Mouse (Mus musculus) mouse embryonic stem cell (cell line): ENCODE measurements around the gene Frrs1l.

ENCODE experiments used
- in situ Hi-C, 2 experiments: fragments of 300-500 bp; cut with MboI; formaldehyde crosslinking; loops; 1 replicate in 1 of 2; 3 replicates in 1 of 2; pipeline ENCODE4 v1.14.3; 2019 to 2020; ENCODE audit warnings: low sequenced_read_pairs in 2 of 2, low pct_unique_long_range_greater_than_20kb in 1 of 2, mixed read lengths in 1 of 2; ENCODE audit not compliant: unreplicated experiment in 1 of 2

The Frrs1l gene

GRCm38 (mm10) chr4:56993331-56993730, 3.1 kb upstream of the Frrs1l start:
- in situ Hi-C loops, result no loop called here

- in situ Hi-C loops, result no loop called here
Observed at GRCm38 (mm10) chr4:56991951-56992350, 1.8 kb upstream of the Frrs1l start.

GRCm38 (mm10) chr4:56989431-56990214, 568 bp downstream of the Frrs1l start:
- in situ Hi-C loops, result no loop called here

- in situ Hi-C loops, result no loop called here
Observed at GRCm38 (mm10) chr4:56965586-56966179, 24.5 kb downstream of the Frrs1l start.

GRCm38 (mm10) chr4:56963687-56964086, 26.5 kb downstream of the Frrs1l start:
- in situ Hi-C loops, result no loop called here

GRCm38 (mm10) chr4:56961320-56961925, 28.8 kb downstream of the Frrs1l start:
- in situ Hi-C loops, result no loop called here

GRCm38 (mm10) chr4:56957518-56957917, 32.7 kb downstream of the Frrs1l start:
- in situ Hi-C loops, result no loop called here

- in situ Hi-C loops, result no loop called here
Observed at GRCm38 (mm10) chr4:56953235-56953634, 37.0 kb downstream of the Frrs1l start.

- in situ Hi-C loops, result no loop called here
Observed at GRCm38 (mm10) chr4:56951701-56952100, 38.5 kb downstream of the Frrs1l start.

GRCm38 (mm10) chr4:56949494-56949893, 40.7 kb downstream of the Frrs1l start:
- in situ Hi-C loops, result no loop called here

- in situ Hi-C loops, result no loop called here
Observed at GRCm38 (mm10) chr4:56946641-56947640, 43.2 kb downstream of the Frrs1l start, which contains the start of gene Tmem245. Gene Tmem245, minus strand, starts transcription at chr4:56947437.

- in situ Hi-C loops, result no loop called here
Observed at GRCm38 (mm10) chr4:56946180-56946579, 44.0 kb downstream of the Frrs1l start.

GRCm38 (mm10) chr4:56944286-56944685, 45.9 kb downstream of the Frrs1l start:
- in situ Hi-C loops, result no loop called here

- in situ Hi-C loops, result no loop called here
Observed at GRCm38 (mm10) chr4:56943258-56943657, 46.9 kb downstream of the Frrs1l start.

- in situ Hi-C loops, result no loop called here
Observed at GRCm38 (mm10) chr4:56942567-56942966, 47.6 kb downstream of the Frrs1l start.

GRCm38 (mm10) chr4:56941481-56941880, 48.7 kb downstream of the Frrs1l start:
- in situ Hi-C loops, result no loop called here

GRCm38 (mm10) chr4:56937136-56937535, 53.1 kb downstream of the Frrs1l start:
- in situ Hi-C loops, result no loop called here

- in situ Hi-C loops, result no loop called here
Observed at GRCm38 (mm10) chr4:56935327-56935726, 54.9 kb downstream of the Frrs1l start.
